Mouse (Mus musculus) MEL (cell line): Measurements from ENCODE around the gene Prdm15. TPM values are rescaled to one million over a fixed set of nuclear protein-coding genes. Genes with fewer than 3 reads are reported as not detected.

ENCODE experiments used
- DNase-seq: peaks from one replicate; pipeline ENCODE4 v3.0.0; 2011; ENCODE audit warnings: low read depth, low spot score
- H3K27ac ChIP-seq: 2 replicates; pipeline ENCODE4 v1.5.1; 2012; ENCODE audit warnings: low read depth, mild to moderate bottlenecking, control low read depth, low read length, moderate library complexity; ENCODE audit not compliant: control insufficient read depth
- H3K27me3 ChIP-seq, 2 experiments: fragments of 150-350 bp in 1 of 2; sonication (generic) in 1 of 2; 2 replicates each; pipeline ENCODE4 v1.6.1; 2012; ENCODE audit warnings: low read length in 2 of 2, mild to moderate bottlenecking in 2 of 2, improper control_type of control experiment in 1 of 2, moderate library complexity in 1 of 2; ENCODE audit not compliant: insufficient read depth in 2 of 2, control insufficient read depth in 1 of 2
- H3K36me3 ChIP-seq, 2 experiments: 2 replicates each; pipeline ENCODE4 v1.6.1; 2012 to 2014; ENCODE audit warnings: low read length in 2 of 2, improper control_type of control experiment in 1 of 2, inconsistent platforms in 1 of 2, mild to moderate bottlenecking in 1 of 2; ENCODE audit not compliant: insufficient read depth in 2 of 2, control insufficient read depth in 1 of 2
- H3K4me1 ChIP-seq, 2 experiments: fragments of 150-350 bp in 1 of 2; sonication (generic) in 1 of 2; 2 replicates each; pipeline ENCODE4 v1.6.1; 2012; ENCODE audit warnings: low read length in 2 of 2, improper control_type of control experiment in 1 of 2, mild to moderate bottlenecking in 1 of 2; ENCODE audit not compliant: insufficient read depth in 2 of 2, control insufficient read depth in 1 of 2
- H3K4me3 ChIP-seq, 2 experiments: fragments of 150-350 bp in 1 of 2; sonication (generic) in 1 of 2; 2 replicates each; pipeline ENCODE4 v1.5.1; 2012; ENCODE audit warnings: low read depth in 2 of 2, low read length in 2 of 2, mild to moderate bottlenecking in 2 of 2, moderate library complexity in 2 of 2, control low read depth in 1 of 2, improper control_type of control experiment in 1 of 2; ENCODE audit not compliant: control insufficient read depth in 1 of 2, insufficient read depth in 1 of 2
- H3K79me2 ChIP-seq: 2 replicates; pipeline ENCODE4 v1.6.1; 2012; ENCODE audit warnings: mild to moderate bottlenecking, low read length, moderate library complexity; ENCODE audit not compliant: control insufficient read depth, poor library complexity, insufficient read depth
- H3K9ac ChIP-seq: 2 replicates; pipeline ENCODE4 v1.6.1; 2012; ENCODE audit warnings: low read depth, mild to moderate bottlenecking, control low read depth, low read length, moderate library complexity; ENCODE audit not compliant: control insufficient read depth, poor library complexity, severe bottlenecking
- H3K9me3 ChIP-seq: fragments of 150-350 bp; sonication (generic); replicated peaks from 2 replicates; pipeline ENCODE4 v1.6.1; 2012; ENCODE audit warnings: mild to moderate bottlenecking, low read length, improper control_type of control experiment, moderate library complexity; ENCODE audit not compliant: insufficient read depth
- CHD2 ChIP-seq: IDR thresholded peaks from 2 replicates; pipeline ENCODE4 v1.6.1; 2011; ENCODE audit warnings: low read length, improper control_type of control experiment
- CTCF ChIP-seq, 3 experiments: IDR thresholded peaks in 2 of 3; conservative IDR thresholded peaks in 1 of 3; 2 replicates each; pipeline ENCODE4 v1.5.1; 2011 to 2012; ENCODE audit warnings: low read length in 3 of 3, low read depth in 2 of 3, mild to moderate bottlenecking in 2 of 3, improper control_type of control experiment in 1 of 3, inconsistent platforms in 1 of 3, mixed read lengths in 1 of 3, moderate library complexity in 1 of 3; ENCODE audit not compliant: control insufficient read depth in 1 of 3, insufficient read depth in 1 of 3, poor library complexity in 1 of 3, severe bottlenecking in 1 of 3
- E2F4 ChIP-seq: IDR thresholded peaks from 2 replicates; pipeline ENCODE4 v1.6.1; 2011; ENCODE audit warnings: low read depth, low read length, improper control_type of control experiment, borderline replicate concordance
- ELF1 ChIP-seq: IDR thresholded peaks from 2 replicates; pipeline ENCODE4 v1.6.1; 2014; ENCODE audit warnings: low read depth, mild to moderate bottlenecking, inconsistent platforms, low read length, improper control_type of control experiment, moderate library complexity
- ETS1 ChIP-seq: IDR thresholded peaks from 2 replicates; pipeline ENCODE4 v1.6.1; 2012; ENCODE audit warnings: low read depth, mild to moderate bottlenecking, inconsistent platforms, low read length, improper control_type of control experiment, moderate library complexity
- GABPA ChIP-seq: IDR thresholded peaks from 2 replicates; pipeline ENCODE4 v1.6.1; 2012; ENCODE audit warnings: low read depth, mild to moderate bottlenecking, inconsistent platforms, low read length, improper control_type of control experiment, moderate library complexity
- GATA1 ChIP-seq: IDR thresholded peaks from 2 replicates; pipeline ENCODE4 v1.6.1; 2011; ENCODE audit warnings: low read depth, low read length, improper control_type of control experiment
- KAT2A ChIP-seq: conservative IDR thresholded peaks from 2 replicates; pipeline ENCODE4 v1.6.1; 2012; ENCODE audit warnings: low read depth, low read length, improper control_type of control experiment, inconsistent platforms
- MAX ChIP-seq: IDR thresholded peaks from 2 replicates; pipeline ENCODE4 v1.6.1; 2011; ENCODE audit warnings: low read length, improper control_type of control experiment
- MEF2A ChIP-seq: IDR thresholded peaks from 2 replicates; pipeline ENCODE4 v1.6.1; 2014; ENCODE audit warnings: low read depth, mild to moderate bottlenecking, inconsistent platforms, low read length, improper control_type of control experiment; ENCODE audit not compliant: poor library complexity, insufficient replicate concordance, severe bottlenecking; ENCODE audit errors: extremely low read depth
- MXI1 ChIP-seq: IDR thresholded peaks from 2 replicates; pipeline ENCODE4 v1.6.1; 2011; ENCODE audit warnings: mild to moderate bottlenecking, low read depth, low read length, improper control_type of control experiment
- NRF1 ChIP-seq: IDR thresholded peaks from 2 replicates; pipeline ENCODE4 v1.6.1; 2014; ENCODE audit warnings: low read depth, mild to moderate bottlenecking, inconsistent platforms, low read length, improper control_type of control experiment, moderate library complexity; ENCODE audit not compliant: poor library complexity, insufficient read depth, severe bottlenecking
- POLR2A ChIP-seq, 2 experiments: IDR thresholded peaks; 2 replicates each; pipeline ENCODE4 v1.6.1; 2011 to 2012; ENCODE audit warnings: low read length in 2 of 2, mild to moderate bottlenecking in 2 of 2, control low read depth in 1 of 2, improper control_type of control experiment in 1 of 2, low read depth in 1 of 2, moderate library complexity in 1 of 2; ENCODE audit not compliant: control insufficient read depth in 1 of 2, insufficient read depth in 1 of 2, poor library complexity in 1 of 2
- SIN3A ChIP-seq: IDR thresholded peaks from 2 replicates; pipeline ENCODE4 v1.6.1; 2012; ENCODE audit warnings: low read length, improper control_type of control experiment, inconsistent platforms
- USF1 ChIP-seq: IDR thresholded peaks from 2 replicates; pipeline ENCODE4 v1.6.1; 2014; ENCODE audit warnings: low read depth, mild to moderate bottlenecking, inconsistent platforms, low read length, improper control_type of control experiment, moderate library complexity
- polyA plus RNA-seq, 2 experiments: library from polyadenylated mRNA; stranded (reverse) in 1 of 2; unstranded in 1 of 2; fragments of >175 nt in 1 of 2; fragments of >200 nt in 1 of 2; gene quantifications; 2 replicates each; pipeline versions ENCODE4 v1.2.1 to v1.2.4; 2012; ENCODE audit warnings: low replicate concordance in 2 of 2, low read depth in 1 of 2; ENCODE audit not compliant: insufficient read length in 2 of 2, insufficient read depth in 1 of 2, missing spikeins in 1 of 2
- total RNA-seq: library from RNA; depleted of rRNA; stranded (reverse); fragments of 300-350 nt; gene quantifications from 2 replicates; pipeline ENCODE4 v1.2.3, GENCODE M21; 2012

The Prdm15 gene
- total and polyA plus RNA-seq, 3 experiments: 10.7 to 12.0 TPM; not detected in 1

DNA sequence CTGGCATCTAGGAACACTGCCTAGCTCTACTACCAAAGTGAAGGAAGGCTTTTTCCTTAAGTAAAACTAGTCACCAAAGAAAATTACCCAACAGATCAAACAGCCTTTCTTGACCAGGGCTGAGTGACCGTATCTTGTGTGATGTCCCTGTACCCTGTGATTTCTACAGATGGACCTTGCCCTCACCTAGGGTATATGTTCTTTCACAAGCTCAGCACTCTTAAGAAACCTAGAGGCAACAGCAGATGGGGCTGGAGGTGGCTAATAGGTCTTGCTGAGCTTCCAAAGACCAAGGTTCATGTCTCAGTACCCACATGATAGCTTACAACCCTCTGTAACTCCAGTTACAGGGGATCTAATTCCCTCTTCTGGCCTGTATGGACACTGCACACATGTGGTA, 23.4 kb downstream of the Prdm15 start:
- TF ChIP-seq USF1 (no peak), CHD2 (no peak), MXI1 (no peak), NRF1 (no peak), MEF2A (no peak), SIN3A (no peak), GATA1 (no peak), GABPA (no peak), KAT2A (no peak), MAX (no peak), POLR2A (IDR thresholded peaks at IDR 0.05; ENCODE audit: control insufficient read depth in 1 of 2, insufficient read depth in 1 of 2, low read depth in 1 of 2, low read length in 2 of 2, poor library complexity in 1 of 2) (no peak), E2F4 (no peak)
- H3K79me2 ChIP-seq: no peaks in the 10 kb centered on the region
- H3K4me3 ChIP-seq: no peak overlapping the region
- H3K36me3 ChIP-seq: peaks cover 0 to 6% of the 10 kb centered on the region in 2 experiments; a peak in 2 of 4 replicates
- no peaks in the 10 kb centered on the region for H3K9me3 ChIP-seq
- DNase-seq: no peak
- no peak overlapping the region for H3K9ac ChIP-seq
- no peak overlapping the region for H3K27ac ChIP-seq
- H3K4me1 ChIP-seq: no peaks in the 10 kb centered on the region
- no peaks in the 10 kb centered on the region for H3K27me3 ChIP-seq

DNA sequence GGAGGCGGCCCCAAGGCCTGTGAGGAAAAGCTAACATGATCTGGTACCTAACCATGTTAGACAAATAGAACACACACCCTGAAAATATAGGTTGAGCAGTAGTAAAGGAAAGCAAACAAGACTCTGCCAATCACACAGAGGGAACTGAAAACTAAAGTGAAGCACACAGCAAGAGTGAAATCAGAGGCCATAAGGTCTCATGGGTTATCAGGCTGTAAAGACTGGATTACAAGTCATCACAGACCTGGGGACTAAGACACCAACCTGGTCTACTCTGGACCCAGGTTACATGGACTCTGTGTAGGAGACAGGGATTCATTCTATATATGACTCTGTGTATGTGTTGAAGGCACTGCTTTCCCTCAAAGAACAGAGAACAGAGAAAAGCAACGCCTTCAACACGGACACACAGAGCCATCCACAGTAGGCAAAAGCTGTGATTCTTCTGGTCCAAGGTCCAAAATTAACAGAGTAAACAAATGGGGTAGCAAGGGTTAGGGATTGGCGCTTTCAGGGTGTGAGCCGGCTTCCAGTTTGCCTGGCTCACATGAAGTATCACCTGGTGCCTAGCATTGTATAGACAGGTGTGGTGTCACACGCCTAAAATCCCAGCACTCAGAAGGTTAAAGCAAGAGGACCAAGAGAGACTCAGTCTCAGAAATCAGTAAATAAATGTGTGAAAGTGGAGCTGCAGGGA, 28.2 kb downstream of the Prdm15 start:
- no peak overlapping the region for H3K27ac ChIP-seq
- peaks cover 0 to 9% of the 10 kb centered on the region in 2 experiments; a peak in 2 of 4 replicates for H3K36me3 ChIP-seq
- no peaks in the 10 kb centered on the region for H3K9me3 ChIP-seq
- no peak for DNase-seq
- no peak overlapping the region for H3K4me3 ChIP-seq
- no peaks in the 10 kb centered on the region for H3K4me1 ChIP-seq
- H3K79me2 ChIP-seq: no peaks in the 10 kb centered on the region
- no peak overlapping the region for H3K9ac ChIP-seq
- TF ChIP-seq E2F4 (no peak), MAX (no peak), MXI1 (no peak), NRF1 (no peak), CTCF (IDR thresholded peaks at IDR 0.05 in 2 of 3, conservative IDR thresholded peaks at IDR 0.05 in 1 of 3; ENCODE audit: control insufficient read depth in 1 of 3, insufficient read depth in 1 of 3, low read depth in 2 of 3, low read length in 3 of 3, poor library complexity in 1 of 3, severe bottlenecking in 1 of 3) (no peak), POLR2A (IDR thresholded peaks at IDR 0.05; ENCODE audit: control insufficient read depth in 1 of 2, insufficient read depth in 1 of 2, low read depth in 1 of 2, low read length in 2 of 2, poor library complexity in 1 of 2) (no peak), ETS1 (no peak), ELF1 (no peak)
- no peaks in the 10 kb centered on the region for H3K27me3 ChIP-seq
